Mouse (Mus musculus) heart, embryonic 14.5 days (tissue): ENCODE results near the gene Pcsk1n. TPM values are rescaled to one million over a fixed set of nuclear protein-coding genes. Genes with fewer than 3 reads are reported as not detected.
"Not testable (repeated sequence)": the region's sequence is repeated elsewhere in the genome, so short reads cannot be mapped to it uniquely, and the experiment has no call there.

Experiments used
- ATAC-seq: fragments of 200-750 bp; cut with Nextera tagmentation; 2 replicates; pipeline ENCODE4 v1.8.0; 2017; ENCODE audit warnings: low read depth, moderate TSS enrichment; ENCODE audit not compliant: insufficient number of reproducible peaks, insufficient read depth, low FRiP score
- H3K27ac ChIP-seq, 2 experiments: fragments of 200-500 bp in 1 of 2; fragments of 300-500 bp in 1 of 2; sonication (generic) in 1 of 2; replicated peaks in 1 of 2; 2 replicates each; pipeline ENCODE4 v1.5.1; 2012 to 2014; ENCODE audit warnings: low read depth in 2 of 2, low read length in 2 of 2, control low read depth in 1 of 2, mild to moderate bottlenecking in 1 of 2, mixed read lengths in 1 of 2; ENCODE audit not compliant: control insufficient read depth in 1 of 2, insufficient read depth in 1 of 2
- H3K27me3 ChIP-seq: fragments of 300-500 bp; sonication (generic); 2 replicates; pipeline ENCODE4 v1.6.1; 2014; ENCODE audit warnings: mild to moderate bottlenecking, low read length, control low read depth; ENCODE audit not compliant: control insufficient read depth, insufficient read depth
- H3K36me3 ChIP-seq: fragments of 300-500 bp; sonication (generic); 2 replicates; pipeline ENCODE4 v1.6.1; 2014; ENCODE audit warnings: mild to moderate bottlenecking, control low read depth, low read length, mixed read lengths; ENCODE audit not compliant: control insufficient read depth, insufficient read depth
- H3K4me1 ChIP-seq, 2 experiments: fragments of 200-500 bp in 1 of 2; fragments of 300-500 bp in 1 of 2; sonication (generic) in 1 of 2; 2 replicates each; pipeline ENCODE4 v1.6.1; 2012 to 2014; ENCODE audit warnings: low read length in 2 of 2, control low read depth in 1 of 2, mixed read lengths in 1 of 2; ENCODE audit not compliant: control insufficient read depth in 2 of 2, insufficient read depth in 2 of 2
- H3K4me2 ChIP-seq: fragments of 300-500 bp; sonication (generic); 2 replicates; pipeline ENCODE4 v1.6.1; 2014; ENCODE audit warnings: mild to moderate bottlenecking, low read length
- H3K4me3 ChIP-seq, 2 experiments: fragments of 200-500 bp in 1 of 2; fragments of 300-500 bp in 1 of 2; sonication (generic) in 1 of 2; 2 replicates each; pipeline ENCODE4 v1.5.1; 2012 to 2014; ENCODE audit warnings: low read length in 2 of 2, mild to moderate bottlenecking in 2 of 2, control low read depth in 1 of 2, low read depth in 1 of 2, moderate library complexity in 1 of 2; ENCODE audit not compliant: control insufficient read depth in 1 of 2, insufficient read depth in 1 of 2
- H3K9ac ChIP-seq: fragments of 300-500 bp; sonication (generic); 2 replicates; pipeline ENCODE4 v1.6.1; 2014; ENCODE audit warnings: mild to moderate bottlenecking, low read length
- H3K9me3 ChIP-seq: fragments of 300-500 bp; sonication (generic); 2 replicates; pipeline ENCODE4 v1.6.1; 2016; ENCODE audit warnings: low read length, control low read depth; ENCODE audit not compliant: control insufficient read depth
- WGBS: fragments of 180-500 bp; shearing (Covaris S2); extraction: QIAGEN DNeasy Blood & Tissue Kit; methylation state at CpG from one replicate; pipeline ENCODE4 v1.1.7; 2014; 5-methylcytosine and 5-hydroxymethylcytosine counted together
- polyA plus RNA-seq: library from polyadenylated mRNA; unstranded; fragments of >200 nt; fragmentation: Nextera tagmentation; extraction: Ambion mirVana; gene quantifications from 2 replicates; pipeline ENCODE4 v1.2.1, GENCODE M21; 2014

The Pcsk1n gene
- polyA plus RNA-seq, 1 experiment from 2014 or later = 0.63 TPM

DNA sequence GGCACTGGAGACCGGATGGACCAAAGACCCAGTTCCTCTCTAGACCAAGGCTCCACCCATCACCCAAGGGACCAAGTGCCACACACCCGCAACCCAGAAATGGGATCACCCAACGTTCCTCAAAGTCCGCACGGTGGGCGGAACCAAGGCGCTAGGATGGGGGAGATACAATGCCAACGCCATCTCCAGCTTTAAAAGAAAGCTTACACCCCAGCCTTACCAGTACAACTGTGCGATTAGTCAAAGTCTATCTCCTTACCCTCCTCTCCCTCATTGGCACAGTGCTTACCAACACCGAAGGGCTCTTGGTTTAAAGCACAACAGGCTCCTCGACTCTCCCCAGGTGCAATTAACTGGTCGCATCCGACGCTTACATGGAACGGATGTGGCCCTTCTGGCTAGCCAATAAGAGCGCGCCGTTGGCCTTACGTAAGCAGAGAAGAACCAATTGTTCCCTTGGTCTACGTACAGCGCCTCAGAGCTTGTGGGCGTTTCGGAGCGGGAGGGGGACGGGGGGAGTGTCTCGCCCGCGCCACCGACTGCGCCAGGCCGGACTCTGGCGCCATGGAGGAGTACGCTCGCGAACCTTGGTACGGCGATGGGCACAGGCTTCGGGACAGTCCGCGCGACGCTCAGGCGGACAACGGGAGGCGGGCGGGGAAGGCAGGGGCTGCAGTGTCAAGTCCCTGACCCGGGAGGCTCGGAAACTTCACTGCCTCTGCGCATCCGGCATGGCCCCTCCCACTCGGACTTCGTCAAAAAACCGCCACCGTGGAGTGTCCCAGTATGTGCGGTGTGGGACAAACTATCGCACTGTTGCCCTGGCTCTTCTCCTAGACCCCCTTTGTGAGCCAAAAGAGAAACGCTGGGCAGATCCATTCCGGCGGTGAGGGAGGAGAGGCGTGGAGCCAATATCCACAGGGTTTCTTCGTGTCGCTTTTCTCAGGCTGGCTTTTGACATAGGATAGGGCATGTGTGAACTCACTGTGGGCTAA is 20.4 kb upstream of the Pcsk1n start, which contains the start of the genes Pqbp1 and Timm17b:
Gene Pqbp1, minus strand, starts transcription at position 390 of the 995 bp plus-strand sequence.
Gene Timm17b, plus strand, starts transcription at position 478 of the 995 bp plus-strand sequence.
- Histone ChIP-seq H3K9ac (peak within 1 kb of the TSS; percentile 76), H3K27ac (peak within 1 kb of the TSS; percentile 82 to 91), H3K9me3 (no peaks in the 10 kb centered on the region), H3K4me1 (peaks cover 0 to 7% of the 10 kb centered on the region in 2 experiments; a peak in 1 of 4 replicates), H3K4me3 (peak within 1 kb of the TSS; percentile 49 to 85), H3K4me2 (peak within 1 kb of the TSS; percentile 64), H3K36me3 (peaks cover 30% of the 10 kb centered on the region), H3K27me3 (no peaks in the 10 kb centered on the region)
- peak; percentile 95 for ATAC-seq
- WGBS = 14% methylated on average over 62 of the region's 62 CpGs

DNA sequence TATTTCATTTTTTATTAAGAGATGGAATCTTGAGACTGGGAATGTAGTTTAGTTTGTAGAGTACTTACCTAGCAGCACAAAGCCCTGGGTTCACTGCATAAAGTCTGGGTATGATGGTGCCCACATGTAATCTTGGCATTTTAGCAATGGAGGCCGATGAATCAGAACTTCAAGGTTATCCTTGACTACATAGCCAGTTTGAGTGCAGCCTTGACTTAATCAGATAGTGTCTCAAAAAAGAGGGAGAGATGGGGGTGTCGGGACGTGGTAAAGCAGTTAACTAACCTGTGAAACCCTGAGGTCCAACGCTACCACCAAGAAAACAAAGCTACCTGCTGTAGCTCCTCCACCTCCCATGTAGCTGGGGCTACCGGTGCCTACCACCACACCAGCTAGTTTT is 15.2 kb upstream of the Pcsk1n start:
- H3K4me1 ChIP-seq = peaks cover 0 to 2% of the 10 kb centered on the region in 2 experiments; a peak in 1 of 4 replicates
- WGBS = 90% methylated on average over 5 of the region's 5 CpGs

DNA sequence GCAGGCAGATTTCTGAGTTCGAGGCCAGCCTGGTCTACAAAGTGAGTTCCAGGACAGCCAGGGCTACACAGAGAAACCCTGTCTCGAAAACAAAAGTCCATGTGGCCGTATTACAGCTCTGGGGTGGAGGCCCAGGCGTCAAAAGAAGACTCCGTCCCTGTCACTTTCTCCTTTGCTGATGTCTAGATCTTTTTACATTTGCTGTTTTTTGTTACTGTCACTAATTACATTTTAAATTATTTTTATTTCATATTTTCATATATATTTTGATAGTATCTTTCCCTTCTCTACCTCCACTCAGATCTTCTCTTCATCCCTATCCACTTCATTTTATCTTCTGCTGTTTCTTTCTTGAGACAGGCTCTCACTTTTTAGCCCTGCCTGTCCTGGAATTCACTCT is 11.9 kb upstream of the Pcsk1n start, which contains the start of gene Gm10491:
Gene Gm10491, minus strand, starts transcription at position 101 of the 400 bp plus-strand sequence.
- H3K4me3 ChIP-seq = no peak within 1 kb of the TSS
- no peaks in the 10 kb centered on the region for H3K27me3 ChIP-seq
- no peak within 1 kb of the TSS for H3K9ac ChIP-seq
- H3K4me2 ChIP-seq = no peak within 1 kb of the TSS
- H3K9me3 ChIP-seq = no peaks in the 10 kb centered on the region
- ATAC-seq = no peak
- peaks cover 22% of the 10 kb centered on the region for H3K36me3 ChIP-seq
- H3K4me1 ChIP-seq = no peaks in the 10 kb centered on the region
- 69% methylated on average over 5 of the region's 5 CpGs for WGBS
- H3K27ac ChIP-seq = no peak within 1 kb of the TSS

More for the DNA sequence above, 15.2 kb upstream of the Pcsk1n start:
- no peak for ATAC-seq
- H3K36me3 ChIP-seq = peaks cover 22% of the 10 kb centered on the region
- H3K27me3 ChIP-seq = no peaks in the 10 kb centered on the region
- H3K9me3 ChIP-seq = no peaks in the 10 kb centered on the region
- no peak overlapping the region for H3K9ac ChIP-seq
- no peak overlapping the region for H3K27ac ChIP-seq
- no peak overlapping the region for H3K4me2 ChIP-seq
- no peak overlapping the region for H3K4me3 ChIP-seq

DNA sequence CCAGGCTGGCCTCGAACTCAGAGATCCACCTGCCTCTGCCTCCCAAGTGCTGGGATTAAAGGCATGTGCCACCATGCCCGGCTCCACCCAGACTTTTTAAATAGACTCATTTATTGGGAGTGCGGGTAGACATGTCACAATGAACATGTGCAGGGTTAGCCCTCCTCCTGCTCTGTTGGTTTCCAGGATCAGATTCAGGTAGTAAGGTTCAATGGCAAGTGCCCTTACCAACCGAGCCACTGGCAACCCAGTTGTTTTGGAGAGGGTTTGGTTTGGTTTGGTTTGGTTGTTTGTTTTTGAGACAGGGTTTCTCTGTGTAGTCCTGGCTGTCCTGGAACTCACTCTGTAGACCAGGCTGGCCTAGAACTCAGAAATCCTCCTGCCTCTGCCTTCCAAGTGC is 10.4 kb upstream of the Pcsk1n start, which contains the start of gene Gm10490:
Gene Gm10490, plus strand, starts transcription at position 301 of the 400 bp plus-strand sequence.
- H3K27ac ChIP-seq, ATAC-seq, H3K9me3 ChIP-seq, H3K9ac ChIP-seq, H3K4me3 ChIP-seq, H3K4me2 ChIP-seq, H3K27me3 ChIP-seq, H3K4me1 ChIP-seq: not testable (repeated sequence)
- peaks cover 17% of the 10 kb centered on the region for H3K36me3 ChIP-seq
- WGBS = 85% methylated on average over 4 of the region's 4 CpGs

DNA sequence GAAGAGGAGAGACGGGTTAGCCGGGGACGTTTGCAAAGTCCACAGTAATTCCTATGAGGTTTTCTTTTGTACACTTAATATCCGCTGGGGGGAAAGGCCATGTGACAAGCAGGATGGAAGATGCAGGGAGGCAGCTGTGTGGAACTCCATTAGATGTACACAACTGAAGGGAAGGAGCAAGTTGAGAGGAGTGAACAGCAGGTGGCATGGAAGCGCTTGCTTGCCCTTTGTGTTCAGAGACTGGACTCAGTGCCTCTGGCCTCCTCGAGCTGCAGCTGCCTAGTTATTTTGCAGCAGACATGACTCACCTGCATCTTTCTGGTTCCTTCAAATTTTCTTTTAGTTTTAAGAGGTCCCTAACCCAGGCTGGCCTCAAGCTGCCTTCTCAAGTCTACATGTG is 9.1 kb upstream of the Pcsk1n start:
- ATAC-seq = no peak
- Histone ChIP-seq H3K27me3 (no peaks in the 10 kb centered on the region), H3K27ac (no peak overlapping the region), H3K36me3 (peaks cover 17% of the 10 kb centered on the region), H3K4me3 (no peak overlapping the region), H3K4me1 (no peaks in the 10 kb centered on the region), H3K9me3 (no peaks in the 10 kb centered on the region), H3K4me2 (no peak overlapping the region), H3K9ac (no peak overlapping the region)
- 63% methylated on average over 6 of the region's 6 CpGs for WGBS

DNA sequence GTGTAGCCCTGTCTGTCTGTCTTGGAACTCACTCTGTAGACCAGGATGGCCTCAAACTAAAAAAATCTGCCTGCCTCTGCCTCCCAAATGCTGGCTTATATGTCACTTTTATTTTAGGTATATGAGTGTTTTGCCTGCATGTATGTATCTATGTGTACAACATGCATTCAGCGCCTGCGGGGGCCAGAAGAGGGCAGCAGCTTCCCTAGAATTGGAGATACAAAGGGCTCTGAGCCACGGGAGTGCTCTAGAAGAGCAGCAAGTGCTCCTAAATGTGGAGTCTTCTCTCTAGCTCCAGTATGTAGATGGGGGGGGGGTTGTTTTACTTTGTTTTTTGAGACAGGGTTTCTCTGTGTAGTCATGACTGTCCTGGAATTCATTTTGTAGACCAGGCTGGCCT is 4.0 kb upstream of the Pcsk1n start:
- not testable (repeated sequence) for H3K9me3 ChIP-seq, H3K9ac ChIP-seq, H3K27ac ChIP-seq, H3K4me2 ChIP-seq, ATAC-seq, H3K4me3 ChIP-seq, H3K4me1 ChIP-seq, H3K36me3 ChIP-seq
- H3K27me3 ChIP-seq = peaks cover 19% of the 10 kb centered on the region
- WGBS = 23% methylated on average over 3 of the region's 3 CpGs

DNA sequence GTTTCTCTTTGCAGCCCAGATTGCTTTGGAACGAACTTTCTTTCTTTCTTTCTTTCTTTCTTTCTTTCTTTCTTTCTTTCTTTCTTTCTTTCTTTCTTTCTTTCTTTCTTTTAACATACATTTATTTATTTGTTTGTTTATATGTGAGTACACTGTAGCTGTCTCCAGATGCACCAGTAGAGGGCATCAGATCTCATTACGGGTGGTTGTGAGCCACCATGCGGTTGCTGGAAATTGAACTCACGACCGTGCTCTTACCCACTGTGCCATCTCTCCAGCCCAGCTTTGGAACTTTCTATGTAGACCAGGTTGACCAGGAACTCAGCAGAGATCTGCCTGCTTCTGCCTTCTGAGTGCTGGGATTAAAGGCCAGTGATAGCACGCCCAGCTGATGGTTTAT is 1.7 kb upstream of the Pcsk1n start:
- not testable (repeated sequence) for H3K4me3 ChIP-seq, H3K27ac ChIP-seq, H3K4me1 ChIP-seq, H3K9me3 ChIP-seq, H3K36me3 ChIP-seq, H3K4me2 ChIP-seq, ATAC-seq, H3K9ac ChIP-seq
- peaks cover 42% of the 10 kb centered on the region for H3K27me3 ChIP-seq
- 63% methylated on average over 6 of the region's 6 CpGs for WGBS
